Mouse (Mus musculus): ENCODE measurements at regions not wholly inside any gene's neighbourhood (a gene's known extent, or its start where the extent isn't known, plus 50 kb on each side); places are given as distances from the start of the nearest gene placed in this dataset.
A peak's percentile ranks its signal among the peaks of the same experiment; 100 is the strongest.

DNA sequence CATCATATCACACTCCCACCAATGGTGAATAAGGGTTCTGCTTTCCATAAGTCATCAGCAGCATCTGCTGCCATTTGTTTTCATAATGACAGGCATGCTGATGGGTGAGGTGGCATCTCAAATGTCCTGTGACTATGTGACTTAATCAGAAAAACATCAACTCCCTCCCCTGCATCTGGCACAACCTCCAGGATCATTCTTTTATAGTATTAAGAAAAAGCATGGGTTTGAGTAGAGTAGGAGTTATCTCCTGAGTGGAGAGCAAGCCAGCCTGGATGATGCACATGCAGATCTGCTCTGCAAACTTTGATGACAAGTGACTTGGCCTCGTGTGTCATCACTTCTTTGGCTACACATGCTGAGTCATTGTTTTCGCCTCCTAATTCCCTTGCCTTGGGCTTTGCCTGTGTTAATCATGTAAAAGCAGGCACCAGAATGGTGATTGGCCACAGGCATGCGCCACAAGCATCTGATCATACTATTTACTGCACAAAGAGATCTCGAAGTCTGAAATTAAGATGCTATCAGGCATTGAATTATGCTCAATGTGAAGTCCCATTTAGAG is 335.9 kb downstream of the Rnf144a start:
- H3K27me3 ChIP-seq (ENCODE audit: control insufficient read depth, insufficient read depth, insufficient read length), result no peaks in the 10 kb centered on the region
- H3K79me3 ChIP-seq (ENCODE audit: low read depth), result no peaks in the 10 kb centered on the region
- no peaks in the 10 kb centered on the region for H3K36me3 ChIP-seq (ENCODE audit: control insufficient read depth, insufficient read depth)
- H3ac ChIP-seq (ENCODE audit: control insufficient read depth, insufficient read length, low read depth), result no peak overlapping the region
- TF ChIP-seq CTCF (IDR thresholded peaks at IDR 0.05; ENCODE audit: control insufficient read depth, insufficient read depth, insufficient read length) (no peak), MYOD1 (IDR thresholded peaks at IDR 0.05; ENCODE audit: control insufficient read depth, insufficient read length, low read depth) (peak; percentile 46), FOSL1 (IDR thresholded peaks at IDR 0.05; ENCODE audit: insufficient read depth, low read length, poor library complexity, severe bottlenecking) (no peak)
- H3K79me2 ChIP-seq (ENCODE audit: control insufficient read depth, insufficient read depth), result no peaks in the 10 kb centered on the region
- no peak overlapping the region for H3K4me3 ChIP-seq (ENCODE audit: insufficient read depth, poor library complexity, severe bottlenecking)

DNA sequence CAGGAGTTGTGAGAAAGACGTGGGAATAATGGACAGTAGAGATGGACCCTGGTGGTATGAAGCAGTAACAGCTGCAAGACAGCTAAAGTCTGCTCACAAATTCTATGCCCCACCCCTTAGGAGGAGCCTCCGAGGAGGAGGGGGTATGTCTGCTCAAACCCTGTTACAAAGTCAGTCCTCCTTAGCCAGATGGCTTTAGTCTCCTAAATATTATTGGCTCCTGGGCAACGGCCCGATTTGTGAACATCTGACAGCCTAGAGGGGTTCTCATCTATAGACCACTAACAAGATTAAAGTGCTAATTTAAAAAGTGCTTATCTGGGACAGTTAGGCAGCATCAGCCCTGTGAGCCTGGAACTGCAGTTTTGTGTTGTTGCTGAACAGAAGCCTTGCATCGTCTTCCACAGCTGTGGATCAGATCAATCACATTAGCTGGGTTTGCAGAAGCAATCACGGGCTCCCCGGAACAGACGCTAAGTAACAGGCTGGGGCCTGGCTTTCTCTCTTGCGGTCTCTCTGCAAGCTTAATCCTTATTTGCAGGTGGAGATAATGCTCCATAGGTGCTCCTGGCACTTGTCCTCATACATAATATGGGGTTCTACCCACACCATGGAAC is 339.3 kb downstream of the Rnf144a start:
- TF ChIP-seq CTCF (IDR thresholded peaks at IDR 0.05; ENCODE audit: control insufficient read depth, insufficient read depth, insufficient read length) (no peak), USF1 (IDR thresholded peaks at IDR 0.05; ENCODE audit: low read depth) (no peak), FOSL1 (IDR thresholded peaks at IDR 0.05; ENCODE audit: insufficient read depth, low read length, poor library complexity, severe bottlenecking) (no peak), MAX (IDR thresholded peaks at IDR 0.05) (no peak), MYOD1 (IDR thresholded peaks at IDR 0.05; ENCODE audit: control insufficient read depth, insufficient read length, low read depth) (no peak), MYOG (IDR thresholded peaks at IDR 0.05; ENCODE audit: control insufficient read depth, extremely low read depth, insufficient read length) (no peak), CEBPB (IDR thresholded peaks at IDR 0.05; ENCODE audit: low read depth) (no peak)
- no peaks in the 10 kb centered on the region for H3K36me3 ChIP-seq (ENCODE audit: control insufficient read depth, insufficient read depth)
- H3K79me3 ChIP-seq (ENCODE audit: low read depth), result no peaks in the 10 kb centered on the region
- H3K27me3 ChIP-seq (ENCODE audit: control insufficient read depth, insufficient read depth, insufficient read length), result no peaks in the 10 kb centered on the region
- no peak overlapping the region for H3K4me3 ChIP-seq (ENCODE audit: insufficient read depth, poor library complexity, severe bottlenecking)
- H3ac ChIP-seq (ENCODE audit: control insufficient read depth, insufficient read length, low read depth), result no peak overlapping the region
- no peaks in the 10 kb centered on the region for H3K79me2 ChIP-seq (ENCODE audit: control insufficient read depth, insufficient read depth)

GRCm38 (mm10) chr12:26072180-26072579 is 342.9 kb downstream of the Rnf144a start:
- no peak overlapping the region for H3ac ChIP-seq (ENCODE audit: control insufficient read depth, insufficient read length, low read depth)

GRCm38 (mm10) chr12:26071610-26072009 is 343.4 kb downstream of the Rnf144a start:
- H3K4me3 ChIP-seq (ENCODE audit: insufficient read depth, poor library complexity, severe bottlenecking), result no peak overlapping the region
- H3ac ChIP-seq (ENCODE audit: control insufficient read depth, insufficient read length, low read depth), result no peak overlapping the region
- H3K27me3 ChIP-seq (ENCODE audit: control insufficient read depth, insufficient read depth, insufficient read length), result no peaks in the 10 kb centered on the region
- H3K79me3 ChIP-seq (ENCODE audit: low read depth), result no peaks in the 10 kb centered on the region
- TF ChIP-seq MAX (IDR thresholded peaks at IDR 0.05), result no peak
- no peak for TF ChIP-seq FOSL1 (IDR thresholded peaks at IDR 0.05; ENCODE audit: insufficient read depth, low read length, poor library complexity, severe bottlenecking)
- TF ChIP-seq CEBPB (IDR thresholded peaks at IDR 0.05; ENCODE audit: low read depth), result no peak
- no peak for TF ChIP-seq MYOG (IDR thresholded peaks at IDR 0.05; ENCODE audit: control insufficient read depth, extremely low read depth, insufficient read length)
- no peak for TF ChIP-seq USF1 (IDR thresholded peaks at IDR 0.05; ENCODE audit: low read depth)
- TF ChIP-seq CTCF (IDR thresholded peaks at IDR 0.05; ENCODE audit: control insufficient read depth, insufficient read depth, insufficient read length), result peak; percentile 17
- TF ChIP-seq MYOD1 (IDR thresholded peaks at IDR 0.05; ENCODE audit: control insufficient read depth, insufficient read length, low read depth), result no peak
- H3K36me3 ChIP-seq (ENCODE audit: control insufficient read depth, insufficient read depth), result no peaks in the 10 kb centered on the region
- no peaks in the 10 kb centered on the region for H3K79me2 ChIP-seq (ENCODE audit: control insufficient read depth, insufficient read depth)

More at GRCm38 (mm10) chr12:26072180-26072579, 342.9 kb downstream of the Rnf144a start:
- TF ChIP-seq MAX (IDR thresholded peaks at IDR 0.05), result no peak
- TF ChIP-seq CTCF (IDR thresholded peaks at IDR 0.05; ENCODE audit: control insufficient read depth, insufficient read depth, insufficient read length), result no peak
- TF ChIP-seq FOSL1 (IDR thresholded peaks at IDR 0.05; ENCODE audit: insufficient read depth, low read length, poor library complexity, severe bottlenecking), result no peak
- TF ChIP-seq USF1 (IDR thresholded peaks at IDR 0.05; ENCODE audit: low read depth), result no peak
- no peak for TF ChIP-seq MYOG (IDR thresholded peaks at IDR 0.05; ENCODE audit: control insufficient read depth, extremely low read depth, insufficient read length)
- no peak for TF ChIP-seq MYOD1 (IDR thresholded peaks at IDR 0.05; ENCODE audit: control insufficient read depth, insufficient read length, low read depth)
- TF ChIP-seq CEBPB (IDR thresholded peaks at IDR 0.05; ENCODE audit: low read depth), result no peak
- H3K79me2 ChIP-seq (ENCODE audit: control insufficient read depth, insufficient read depth), result no peaks in the 10 kb centered on the region
- H3K27me3 ChIP-seq (ENCODE audit: control insufficient read depth, insufficient read depth, insufficient read length), result no peaks in the 10 kb centered on the region
- no peaks in the 10 kb centered on the region for H3K79me3 ChIP-seq (ENCODE audit: low read depth)
- no peak overlapping the region for H3K4me3 ChIP-seq (ENCODE audit: insufficient read depth, poor library complexity, severe bottlenecking)
- H3K36me3 ChIP-seq (ENCODE audit: control insufficient read depth, insufficient read depth), result no peaks in the 10 kb centered on the region

GRCm38 (mm10) chr12:26068685-26069008 is 346.4 kb downstream of the Rnf144a start:
- Histone ChIP-seq H3K79me3 (ENCODE audit: low read depth) (no peaks in the 10 kb centered on the region), H3K79me2 (ENCODE audit: control insufficient read depth, insufficient read depth) (no peaks in the 10 kb centered on the region), H3K36me3 (ENCODE audit: control insufficient read depth, insufficient read depth) (no peaks in the 10 kb centered on the region), H3K27me3 (ENCODE audit: control insufficient read depth, insufficient read depth, insufficient read length) (no peaks in the 10 kb centered on the region), H3ac (ENCODE audit: control insufficient read depth, insufficient read length, low read depth) (no peak overlapping the region), H3K4me3 (ENCODE audit: insufficient read depth, poor library complexity, severe bottlenecking) (no peak overlapping the region)
- no peak for TF ChIP-seq MYOD1 (IDR thresholded peaks at IDR 0.05; ENCODE audit: control insufficient read depth, insufficient read length, low read depth)
- TF ChIP-seq CEBPB (IDR thresholded peaks at IDR 0.05; ENCODE audit: low read depth), result no peak
- no peak for TF ChIP-seq USF1 (IDR thresholded peaks at IDR 0.05; ENCODE audit: low read depth)
- TF ChIP-seq CTCF (IDR thresholded peaks at IDR 0.05; ENCODE audit: control insufficient read depth, insufficient read depth, insufficient read length), result no peak
- no peak for TF ChIP-seq MYOG (IDR thresholded peaks at IDR 0.05; ENCODE audit: control insufficient read depth, extremely low read depth, insufficient read length)
- TF ChIP-seq FOSL1 (IDR thresholded peaks at IDR 0.05; ENCODE audit: insufficient read depth, low read length, poor library complexity, severe bottlenecking), result no peak
- TF ChIP-seq MAX (IDR thresholded peaks at IDR 0.05), result no peak
